Mouse (Mus musculus) heart, adult 2 months (tissue): ENCODE results near the gene Cacna1b. TPM values are rescaled to one million over a fixed set of nuclear protein-coding genes. Genes with fewer than 3 reads are reported as not detected.

Experiments
- DNase-seq, 2 experiments: peaks; one replicate each; pipeline ENCODE4 v3.0.0; 2021
- H3K27ac ChIP-seq: fragments of 200-600 bp; 2 replicates; pipeline ENCODE4 v1.8.1; 2022
- H3K27me3 ChIP-seq: fragments of 200-500 bp; 2 replicates; pipeline ENCODE4 v1.6.1; 2012; ENCODE audit warnings: mild to moderate bottlenecking, low read length, inconsistent platforms, mixed read lengths; ENCODE audit not compliant: control insufficient read depth, insufficient read depth
- H3K36me3 ChIP-seq: fragments of 200-500 bp; 2 replicates; pipeline ENCODE4 v1.6.1; 2012; ENCODE audit warnings: low read length, inconsistent platforms; ENCODE audit not compliant: control insufficient read depth, insufficient read depth
- H3K4me1 ChIP-seq: fragments of 200-500 bp; 2 replicates; pipeline ENCODE4 v1.6.1; 2011; ENCODE audit warnings: low read length; ENCODE audit not compliant: control insufficient read depth, insufficient read depth
- H3K4me3 ChIP-seq: fragments of 200-600 bp; 2 replicates; pipeline ENCODE4 v1.8.1; 2022
- H3K79me2 ChIP-seq: fragments of 200-500 bp; replicated peaks from 2 replicates; pipeline ENCODE4 v1.6.1; 2012; ENCODE audit warnings: mild to moderate bottlenecking, inconsistent platforms, low read length, moderate library complexity, mixed read lengths; ENCODE audit not compliant: control insufficient read depth, insufficient read depth
- H3K9ac ChIP-seq: fragments of 200-500 bp; 2 replicates; pipeline ENCODE4 v1.6.1; 2012; ENCODE audit warnings: low read depth, mild to moderate bottlenecking, control low read depth, inconsistent platforms, low read length, mixed read lengths
- CTCF ChIP-seq: fragments of 200-600 bp; IDR thresholded peaks from 2 replicates; pipeline ENCODE4 v1.8.1; 2022; ENCODE audit warnings: antibody characterized with exemption, mild to moderate bottlenecking, moderate library complexity
- EP300 ChIP-seq: fragments of 200-500 bp; IDR thresholded peaks from 2 replicates; pipeline ENCODE4 v1.6.1; 2011; ENCODE audit warnings: low read depth, low read length, control low read depth; ENCODE audit not compliant: insufficient read depth
- POLR2A ChIP-seq: fragments of 200-500 bp; IDR thresholded peaks from 2 replicates; pipeline ENCODE4 v1.6.1; 2011; ENCODE audit warnings: mild to moderate bottlenecking, low read depth, low read length, control low read depth; ENCODE audit not compliant: insufficient read depth
- WGBS: fragments of 180-500 bp; shearing (Covaris S2); methylation state at CpG from one replicate; pipeline ENCODE4 v1.1.7; 2018; 5-methylcytosine and 5-hydroxymethylcytosine counted together
- intact Hi-C: fragments of 180-260 bp; cut with DNase I; formaldehyde crosslinking; loops from one replicate; pipeline ENCODE4 v1.15.1; 2025
- polyA plus RNA-seq: library from polyadenylated mRNA; depleted of rRNA; stranded (reverse); fragments of >200 nt; gene quantifications from 2 replicates; pipeline ENCODE4 v1.2.3, GENCODE M21; 2012
- total RNA-seq, 2 experiments: library from RNA; stranded (reverse); gene quantifications; 2 replicates each; pipeline ENCODE4 v1.2.3; 2021

Gene Cacna1b
- total and polyA plus RNA-seq, 3 experiments, result 0.05 to 0.25 (median 0.09) TPM

DNA sequence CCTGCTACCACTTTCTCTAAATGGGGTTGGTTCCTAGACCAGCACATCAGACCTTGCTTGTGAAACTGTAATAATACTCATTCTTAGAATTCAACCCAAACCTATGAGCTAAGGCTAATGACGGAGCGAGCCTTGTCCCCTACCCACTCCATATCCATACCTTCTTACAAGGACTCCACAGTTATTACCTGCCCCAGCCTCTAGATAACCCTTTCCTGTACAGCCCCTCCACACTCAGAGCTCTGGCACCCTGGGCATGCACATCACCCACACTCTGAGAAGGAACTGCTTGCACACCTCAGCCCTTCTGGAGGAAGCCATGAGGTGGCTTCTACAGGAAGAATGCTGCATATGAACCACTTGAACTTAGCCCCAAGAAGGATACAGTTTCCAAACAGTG is 72.6 kb downstream of the Cacna1b start:
- H3K4me3 ChIP-seq, result no peak overlapping the region
- no peaks in the 10 kb centered on the region for H3K4me1 ChIP-seq
- WGBS, result 93% methylated on average over 2 of the region's 2 CpGs
- no peak for DNase-seq
- no peaks in the 10 kb centered on the region for H3K79me2 ChIP-seq
- no peak overlapping the region for H3K27ac ChIP-seq
- H3K36me3 ChIP-seq, result no peaks in the 10 kb centered on the region
- TF ChIP-seq POLR2A, result no peak
- TF ChIP-seq EP300, result no peak
- no peak for TF ChIP-seq CTCF
- no peaks in the 10 kb centered on the region for H3K27me3 ChIP-seq
- no peak overlapping the region for H3K9ac ChIP-seq
- intact Hi-C loops, result no loop called here

DNA sequence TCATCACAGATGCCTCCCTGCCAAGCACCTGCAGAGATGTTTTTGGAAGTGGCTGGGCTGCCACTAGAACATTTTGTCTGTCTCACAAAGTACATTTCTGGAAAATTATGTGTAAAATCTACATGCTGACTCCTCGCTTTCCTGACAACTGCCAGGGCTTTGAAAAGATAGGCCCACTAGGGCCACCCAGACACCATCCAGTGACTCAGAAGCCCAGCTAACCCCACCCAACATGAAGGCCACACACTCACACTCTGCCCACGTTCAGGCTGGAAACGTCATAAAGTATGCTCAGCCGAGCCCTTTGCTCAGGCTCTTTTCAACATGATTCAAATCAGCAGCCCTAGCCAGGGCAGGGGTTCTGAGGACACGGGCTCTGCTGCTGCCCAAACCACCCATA is 77.6 kb downstream of the Cacna1b start:
- DNase-seq, result no peak
- no peak overlapping the region for H3K9ac ChIP-seq
- TF ChIP-seq CTCF (no peak), POLR2A (no peak), EP300 (no peak)
- no peaks in the 10 kb centered on the region; the same call in 1 of the 2 replicates for H3K27me3 ChIP-seq
- H3K36me3 ChIP-seq, result no peaks in the 10 kb centered on the region
- H3K79me2 ChIP-seq, result no peaks in the 10 kb centered on the region
- no peaks in the 10 kb centered on the region for H3K4me1 ChIP-seq
- intact Hi-C loops, result no loop called here
- H3K27ac ChIP-seq, result no peak overlapping the region
- H3K4me3 ChIP-seq, result no peak overlapping the region
- WGBS, result 68% methylated on average over 5 of the region's 5 CpGs

DNA sequence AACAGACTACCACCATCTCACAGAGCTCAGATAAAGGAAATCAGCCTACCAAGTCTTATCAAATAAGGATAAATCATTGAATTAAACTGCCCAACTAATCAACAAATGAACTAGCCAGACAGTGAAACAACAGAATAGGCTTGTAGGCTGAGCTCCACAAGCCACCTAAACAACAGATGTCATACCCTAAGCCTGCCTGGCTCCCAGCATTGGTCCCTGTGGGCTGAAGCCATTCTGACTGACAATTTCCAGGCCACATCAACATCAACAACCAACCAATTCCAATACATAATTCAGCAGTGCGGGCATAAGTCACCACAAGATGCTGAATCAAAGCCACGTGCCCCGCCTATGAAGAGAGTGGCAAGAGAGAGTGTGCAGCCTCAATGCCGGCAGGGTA is 78.2 kb downstream of the Cacna1b start:
- Histone ChIP-seq H3K9ac (no peak overlapping the region), H3K27me3 (no peaks in the 10 kb centered on the region; the same call in 1 of the 2 replicates), H3K36me3 (no peaks in the 10 kb centered on the region), H3K27ac (no peak overlapping the region), H3K79me2 (no peaks in the 10 kb centered on the region), H3K4me1 (no peaks in the 10 kb centered on the region), H3K4me3 (no peak overlapping the region)
- TF ChIP-seq POLR2A (no peak), CTCF (no peak), EP300 (no peak)
- DNase-seq, result no peak
- intact Hi-C loops, result no loop called here
- 86% methylated on average over 4 of the region's 4 CpGs for WGBS

DNA sequence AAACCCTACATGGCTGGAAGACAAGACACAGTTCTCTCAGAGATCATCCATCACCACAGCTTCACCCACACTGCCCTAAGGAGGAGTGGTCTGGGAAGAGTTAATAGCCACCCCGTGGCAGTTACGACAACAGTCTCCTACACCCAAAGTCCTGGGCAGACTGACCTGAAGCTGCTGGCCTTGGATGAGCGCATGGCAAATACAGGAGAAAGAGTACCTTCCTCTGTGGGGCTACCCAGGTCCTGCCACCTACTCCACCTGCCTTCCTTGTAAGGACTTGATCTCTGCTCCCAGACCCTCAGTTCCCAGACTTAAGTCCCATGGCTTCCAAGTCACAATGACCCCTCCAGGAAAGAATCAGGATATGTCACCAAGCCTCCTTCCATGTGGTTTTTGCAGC is 79.7 kb downstream of the Cacna1b start:
- peaks cover 2% of the 10 kb centered on the region; the same call in 1 of the 2 replicates for H3K27me3 ChIP-seq
- no peak overlapping the region for H3K4me3 ChIP-seq
- no peak overlapping the region for H3K9ac ChIP-seq
- no peaks in the 10 kb centered on the region for H3K79me2 ChIP-seq
- H3K27ac ChIP-seq, result no peak overlapping the region
- intact Hi-C loops, result no loop called here
- 80% methylated on average over 3 of the region's 3 CpGs for WGBS
- TF ChIP-seq POLR2A (no peak), EP300 (no peak), CTCF (no peak)
- no peaks in the 10 kb centered on the region for H3K4me1 ChIP-seq
- DNase-seq, result no peak
- no peaks in the 10 kb centered on the region for H3K36me3 ChIP-seq

DNA sequence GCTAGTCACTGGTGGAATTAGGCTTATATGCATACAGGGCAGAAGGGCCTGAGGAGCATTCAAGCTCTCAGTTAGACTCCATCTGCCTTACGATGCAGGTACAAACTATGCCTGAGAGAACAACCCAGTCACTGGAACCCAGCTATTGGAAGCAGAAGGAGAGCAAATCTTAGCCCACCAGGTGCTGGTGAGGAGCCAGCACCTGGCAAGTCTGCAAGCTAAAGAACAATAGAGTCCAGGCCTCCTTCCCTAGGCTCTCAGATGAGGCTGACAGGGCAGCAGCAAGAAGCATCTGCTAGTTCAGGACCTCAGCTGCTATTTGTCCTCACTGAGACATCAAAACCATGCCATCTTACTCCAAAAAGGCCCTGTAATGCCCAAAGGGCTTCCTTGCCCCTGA is 82.2 kb downstream of the Cacna1b start:
- no peak for DNase-seq
- TF ChIP-seq CTCF, result no peak
- no peak for TF ChIP-seq POLR2A
- intact Hi-C loops, result no loop called here
- H3K9ac ChIP-seq, result no peak overlapping the region
- WGBS, result 92% methylated on average over 1 of the region's 1 CpGs
- no peaks in the 10 kb centered on the region for H3K4me1 ChIP-seq
- no peak overlapping the region for H3K4me3 ChIP-seq
- H3K79me2 ChIP-seq, result no peaks in the 10 kb centered on the region
- H3K36me3 ChIP-seq, result no peaks in the 10 kb centered on the region
- H3K27ac ChIP-seq, result no peak overlapping the region
- peaks cover 2% of the 10 kb centered on the region; the same call in 1 of the 2 replicates for H3K27me3 ChIP-seq

DNA sequence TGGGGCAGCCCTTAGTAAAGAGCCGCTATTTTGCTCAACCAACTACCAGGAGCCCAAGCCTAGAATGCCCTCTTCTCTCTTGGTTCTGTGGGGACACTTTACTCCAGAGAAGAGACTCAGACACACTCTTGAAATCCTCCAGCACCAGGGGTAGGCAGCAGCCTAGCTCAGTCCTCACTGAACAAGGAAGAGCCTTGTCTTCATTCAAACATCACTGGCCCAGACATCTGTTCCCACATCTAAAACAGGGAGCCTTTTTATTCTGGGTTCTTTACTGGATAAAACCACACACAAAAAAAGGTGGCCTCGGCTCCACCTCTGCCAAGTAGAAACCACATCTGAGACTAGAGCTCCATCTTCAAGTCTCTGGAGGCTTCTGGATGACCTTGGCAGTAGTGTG is 82.8 kb downstream of the Cacna1b start:
- Histone ChIP-seq H3K9ac (no peak overlapping the region), H3K27ac (no peak overlapping the region), H3K4me1 (no peaks in the 10 kb centered on the region), H3K27me3 (peaks cover 2% of the 10 kb centered on the region; the same call in 1 of the 2 replicates), H3K36me3 (no peaks in the 10 kb centered on the region), H3K4me3 (no peak overlapping the region), H3K79me2 (no peaks in the 10 kb centered on the region)
- intact Hi-C loops, result no loop called here
- TF ChIP-seq POLR2A (no peak), EP300 (no peak)
- DNase-seq, result peak in 1 of 2 experiments; percentile 4
- WGBS, result 82% methylated on average over 2 of the region's 2 CpGs

DNA sequence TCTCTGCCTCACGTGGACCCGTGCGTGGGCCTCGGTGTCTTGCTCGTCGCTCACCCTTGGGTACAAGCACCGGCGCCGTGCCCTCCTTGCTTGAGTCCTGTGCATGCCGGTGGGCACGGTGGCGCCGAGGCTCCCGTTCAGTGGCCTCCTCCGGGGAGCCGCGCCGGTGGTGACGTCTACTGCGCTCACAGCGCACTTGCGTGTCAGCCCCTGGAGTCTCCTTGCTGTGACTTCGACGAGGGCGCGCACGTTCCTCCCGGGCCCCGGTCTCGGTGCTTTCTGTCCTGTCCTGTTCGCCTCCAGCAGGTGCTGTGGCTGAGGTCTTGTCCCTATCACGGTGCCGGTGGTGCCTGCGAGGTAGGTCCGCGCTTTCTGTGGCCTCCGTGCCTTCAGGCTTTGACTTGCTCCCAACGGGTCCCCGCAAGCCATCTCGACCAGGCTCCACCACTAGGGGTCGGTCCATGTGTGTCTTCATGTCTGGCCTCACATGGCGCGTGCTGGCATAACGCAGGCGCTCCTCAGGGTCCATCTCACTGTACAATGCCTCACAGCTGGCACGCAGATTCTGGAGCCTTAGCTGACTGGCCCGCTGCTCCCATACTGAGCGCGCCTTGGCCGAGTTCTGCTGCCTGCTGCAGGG is 83.8 kb downstream of the Cacna1b start:
- Histone ChIP-seq H3K4me1 (no peaks in the 10 kb centered on the region), H3K27me3 (peaks cover 2% of the 10 kb centered on the region; the same call in 1 of the 2 replicates), H3K27ac (no peak overlapping the region), H3K36me3 (no peaks in the 10 kb centered on the region), H3K4me3 (no peak overlapping the region), H3K9ac (no peak overlapping the region), H3K79me2 (no peaks in the 10 kb centered on the region)
- 30% methylated on average over 50 of the region's 50 CpGs for WGBS
- TF ChIP-seq EP300 (no peak), CTCF (peak; percentile 60)
- intact Hi-C loops, result no loop called here
- DNase-seq, result peak in 1 of 2 experiments; percentile 9
